Mouse (Mus musculus) gonadal fat pad, adult 2 months (tissue): ENCODE results near the gene Gm8369. TPM values are rescaled to one million over a fixed set of nuclear protein-coding genes. Genes with fewer than 3 reads are reported as not detected.
"Not testable (repeated sequence)": the region's sequence is repeated elsewhere in the genome, so short reads cannot be mapped to it uniquely, and the experiment has no call there.

Source experiments
- DNase-seq: peaks from one replicate; pipeline ENCODE4 v3.0.0-alpha.2; 2012; ENCODE audit warnings: low read depth
- polyA plus RNA-seq: library from polyadenylated mRNA; depleted of rRNA; stranded (reverse); fragments of >200 nt; gene quantifications from 2 replicates; pipeline ENCODE4 v1.2.3, GENCODE M21; 2012; rRNA removed

Gm8369 gene
- 0.18 and 0.34 TPM in 2 replicates for polyA plus RNA-seq

DNA sequence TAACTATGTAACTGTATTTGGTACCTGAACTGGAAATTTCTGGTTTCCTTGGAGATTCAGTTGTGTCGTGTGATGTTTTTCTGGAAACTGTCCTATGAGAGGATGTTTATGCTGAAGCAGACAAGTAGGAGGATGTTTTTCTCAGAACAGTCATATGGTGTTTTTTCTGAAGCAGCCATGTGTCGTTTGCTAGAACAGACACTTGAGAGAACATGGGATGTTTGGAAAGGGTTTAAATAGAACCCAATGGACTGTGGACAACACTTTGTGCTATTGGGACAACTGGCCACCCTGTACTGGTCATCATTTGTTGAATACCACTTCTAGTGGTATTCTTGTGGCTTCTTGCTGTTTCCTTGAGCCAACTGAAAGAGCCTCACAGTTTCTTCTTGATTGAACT lies at the start of gene Gm8369:
Gene Gm8369 (plus strand): TSS at position 193 of the 400 bp plus-strand sequence.
- DNase-seq, result no peak

DNA sequence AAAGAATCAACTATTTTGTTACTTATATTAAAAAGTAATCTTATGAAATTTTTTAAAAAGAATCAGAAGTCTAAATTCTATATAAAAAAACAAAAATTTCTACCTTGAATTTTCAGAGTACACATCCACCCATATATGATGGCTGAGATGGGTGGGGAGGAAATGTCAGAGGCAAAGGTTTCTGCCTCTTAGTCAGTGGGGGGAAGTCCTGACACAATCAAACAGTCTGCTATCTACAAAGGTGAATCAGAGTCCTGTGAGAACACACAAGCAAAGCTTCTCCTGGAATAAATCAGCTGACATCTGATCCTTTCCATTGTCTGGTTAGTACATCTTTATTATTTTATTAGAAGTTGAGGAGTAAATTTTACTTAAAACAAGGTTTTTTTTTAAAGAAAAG lies 42.4 kb upstream of the Gm8369 start, which contains the start of gene Ms4a4b:
Gene Ms4a4b (plus strand): TSS at position 216 of the 400 bp plus-strand sequence.
- no peak for DNase-seq

DNA sequence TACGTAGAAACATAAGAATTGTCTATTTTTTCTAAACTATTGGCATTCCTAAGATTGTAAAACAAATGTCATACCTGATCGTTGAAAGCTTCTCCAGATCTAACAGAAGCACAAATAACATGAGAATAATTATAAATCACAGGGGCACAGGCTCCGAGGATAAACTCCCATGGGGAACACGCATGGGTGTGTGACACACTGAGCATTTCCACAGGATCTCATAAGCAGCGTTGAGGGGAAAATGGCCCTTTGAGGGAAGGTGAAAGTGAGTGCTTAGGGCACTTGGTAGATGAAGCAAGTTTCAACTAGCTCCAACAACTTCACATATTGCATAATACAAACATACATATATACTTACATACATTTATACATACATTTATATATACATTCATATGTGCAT lies 41.8 kb upstream of the Gm8369 start:
- no peak for DNase-seq

DNA sequence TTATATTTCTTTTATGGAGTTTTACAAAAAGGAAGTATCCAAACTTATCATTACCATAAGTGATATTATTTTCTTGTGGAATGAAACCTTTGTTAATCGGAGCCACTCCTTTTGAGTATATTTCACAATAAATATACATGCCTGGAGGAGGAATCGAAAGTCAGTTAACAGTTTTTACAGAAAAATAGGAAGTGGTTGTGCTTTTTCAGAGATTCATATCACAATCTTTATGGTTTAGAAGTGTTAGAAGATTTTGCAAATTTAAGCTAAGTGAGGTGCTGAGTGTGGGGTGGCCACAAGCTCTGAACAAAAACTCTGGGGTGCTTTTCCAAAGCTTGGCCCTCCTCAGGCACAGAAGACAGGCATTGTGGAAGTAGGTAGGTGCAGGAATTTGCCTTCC lies 38.5 kb upstream of the Gm8369 start:
- DNase-seq, result no peak

DNA sequence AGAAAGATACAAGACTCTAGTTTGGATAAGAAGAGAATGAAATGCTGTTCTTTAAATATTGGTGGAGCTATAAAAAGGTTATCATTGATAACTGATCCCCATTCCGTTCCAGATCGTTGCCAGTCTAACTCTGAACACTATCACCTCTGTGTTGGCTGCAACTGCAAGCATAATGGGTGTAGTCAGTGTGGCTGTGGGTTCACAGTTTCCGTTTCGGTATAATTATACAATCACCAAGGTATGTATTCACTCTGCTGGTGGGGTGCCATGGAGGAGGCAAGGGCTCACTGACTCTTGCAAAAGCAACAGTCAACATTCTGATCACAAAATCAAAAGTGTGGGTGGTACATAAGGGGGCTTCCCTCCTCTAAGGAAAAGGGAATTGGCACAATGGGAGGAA lies 26.7 kb upstream of the Gm8369 start:
- DNase-seq, result not testable (repeated sequence)

DNA sequence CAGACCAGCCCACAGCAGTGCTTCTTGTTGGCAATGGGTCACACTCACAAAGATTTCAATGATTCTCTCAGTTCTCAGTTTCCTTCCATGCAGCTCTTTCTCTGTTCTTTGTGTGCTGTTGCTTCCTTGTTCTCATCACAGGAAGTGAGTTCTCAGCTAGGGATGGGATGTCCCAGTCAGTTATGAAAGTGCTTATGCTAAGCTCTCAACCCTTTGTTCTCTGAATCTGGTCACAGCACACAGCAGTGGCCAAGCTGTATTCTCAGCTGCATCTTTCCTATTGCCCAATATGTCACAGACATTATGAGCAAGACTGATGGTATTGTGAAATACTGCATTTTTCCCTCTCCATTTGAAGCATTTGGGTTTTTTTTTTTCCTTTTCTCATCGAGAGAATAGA lies 20.9 kb upstream of the Gm8369 start:
- not testable (repeated sequence) for DNase-seq

DNA sequence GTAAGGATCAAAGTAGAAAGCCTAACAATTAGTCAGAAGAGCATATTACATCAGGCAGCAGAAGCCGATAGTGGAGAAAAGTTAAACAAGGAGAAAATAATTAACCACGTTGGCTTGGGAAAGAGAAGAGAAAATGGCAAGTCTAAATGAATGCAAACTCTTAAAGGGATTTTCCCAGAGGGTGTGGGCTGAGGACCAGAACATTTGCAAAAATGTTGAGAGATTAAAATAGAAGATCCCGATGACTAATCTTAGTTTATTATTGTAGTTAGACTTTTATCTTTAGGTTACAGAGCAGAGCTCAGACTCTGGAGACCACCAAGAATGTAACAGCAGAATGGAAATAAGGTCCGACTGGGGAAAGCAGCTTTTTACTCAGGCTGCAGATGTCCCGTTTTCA lies 19.3 kb upstream of the Gm8369 start:
- no peak for DNase-seq

DNA sequence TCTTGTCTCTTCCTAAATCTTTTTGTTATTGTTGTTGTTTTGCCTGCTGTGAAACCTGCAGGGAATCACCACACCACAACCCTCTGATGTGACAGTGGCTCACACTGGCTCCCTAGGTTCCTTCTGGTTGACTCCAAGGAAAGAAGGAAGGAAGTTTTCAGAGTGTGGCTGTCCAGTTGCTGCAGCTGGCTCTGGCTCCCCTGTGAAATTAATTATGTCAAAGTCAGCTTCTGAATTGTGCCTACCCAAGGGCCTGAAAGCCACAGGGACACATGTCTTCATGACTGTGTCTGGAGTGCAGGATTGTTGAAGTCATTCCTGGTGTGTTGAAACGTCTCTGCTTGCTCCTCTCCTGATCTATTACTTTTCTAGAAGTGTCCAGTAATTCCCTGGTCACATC lies 17.4 kb upstream of the Gm8369 start:
- not testable (repeated sequence) for DNase-seq

DNA sequence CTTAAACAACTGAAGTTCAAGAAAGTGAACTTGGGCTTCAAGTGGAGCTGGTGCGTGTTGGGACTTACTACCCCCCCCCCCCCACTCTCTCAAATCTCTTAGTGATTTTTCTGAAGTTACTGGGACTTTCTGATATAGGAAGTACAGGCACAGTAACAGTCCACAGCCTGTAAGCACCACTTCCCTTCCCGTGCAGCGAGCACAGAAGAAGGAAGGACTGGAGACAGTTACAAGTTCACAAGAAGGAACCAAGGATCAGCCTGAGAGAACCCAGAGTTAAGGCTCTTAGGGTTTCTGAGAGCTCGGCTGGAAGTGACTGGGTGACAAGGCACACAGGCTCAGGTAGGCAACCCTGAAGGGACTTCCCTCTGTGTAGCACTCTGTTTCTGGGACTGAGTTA lies 16.5 kb upstream of the Gm8369 start, which contains the start of gene Ms4a6c:
Gene Ms4a6c (plus strand): TSS at position 152 of the 400 bp plus-strand sequence.
- not testable (repeated sequence) for DNase-seq

DNA sequence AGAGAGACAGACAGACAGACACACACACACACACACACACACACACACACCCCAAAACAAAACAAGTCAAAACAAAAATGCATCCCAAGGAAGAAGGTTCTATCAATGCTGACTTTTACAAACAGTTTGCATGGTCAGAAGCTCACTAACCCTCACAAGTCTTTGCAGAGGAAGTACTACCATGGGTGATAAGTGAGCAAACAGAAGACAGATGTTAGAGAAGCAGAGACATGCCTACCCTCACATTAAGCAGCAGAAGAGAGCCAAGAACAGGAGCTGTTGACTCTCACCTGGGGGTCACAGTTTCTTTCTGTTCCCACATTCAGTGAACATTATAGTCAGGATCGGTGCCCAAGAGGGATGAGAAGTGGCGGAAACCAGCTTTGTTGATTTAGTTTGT lies 6.0 kb upstream of the Gm8369 start:
- no peak for DNase-seq

DNA sequence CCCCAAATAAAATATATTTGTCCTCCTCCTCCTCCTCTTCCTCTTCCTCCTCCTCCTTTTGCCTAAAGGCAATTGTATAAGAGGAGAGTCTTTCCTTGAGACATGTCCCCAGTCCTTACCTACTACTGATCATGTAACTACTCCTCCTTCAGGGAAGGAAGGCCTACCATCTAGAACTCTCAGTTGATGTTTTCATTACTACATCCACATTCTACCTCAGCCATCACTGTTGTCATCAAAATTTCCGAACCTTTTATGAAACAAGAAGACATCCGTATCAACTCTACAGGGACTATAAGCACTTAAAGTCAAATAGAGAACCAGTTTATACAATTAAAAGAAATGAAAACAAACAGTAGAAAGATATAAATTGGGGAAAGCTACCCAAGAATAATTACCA lies 3.1 kb upstream of the Gm8369 start:
- DNase-seq, result no peak

DNA sequence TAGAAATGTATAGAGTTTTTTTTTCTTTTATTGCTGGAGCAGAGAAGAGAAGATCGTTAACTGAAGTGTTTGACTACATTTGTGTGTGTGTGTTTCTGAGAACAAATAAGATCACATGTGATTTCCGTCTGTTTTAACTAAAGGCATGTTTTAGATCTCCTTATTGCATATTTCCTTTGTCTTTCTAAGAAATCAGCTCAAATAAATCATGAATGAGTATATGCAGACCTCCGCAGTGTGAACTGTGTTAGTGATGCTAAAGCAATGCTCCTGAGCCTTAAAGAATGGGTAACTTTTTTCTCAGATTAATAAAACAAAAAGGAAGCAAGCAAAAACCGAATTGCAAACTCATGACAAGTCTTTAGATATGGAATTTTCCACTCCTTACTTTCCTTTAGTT lies 1.8 kb upstream of the Gm8369 start:
- no peak for DNase-seq

DNA sequence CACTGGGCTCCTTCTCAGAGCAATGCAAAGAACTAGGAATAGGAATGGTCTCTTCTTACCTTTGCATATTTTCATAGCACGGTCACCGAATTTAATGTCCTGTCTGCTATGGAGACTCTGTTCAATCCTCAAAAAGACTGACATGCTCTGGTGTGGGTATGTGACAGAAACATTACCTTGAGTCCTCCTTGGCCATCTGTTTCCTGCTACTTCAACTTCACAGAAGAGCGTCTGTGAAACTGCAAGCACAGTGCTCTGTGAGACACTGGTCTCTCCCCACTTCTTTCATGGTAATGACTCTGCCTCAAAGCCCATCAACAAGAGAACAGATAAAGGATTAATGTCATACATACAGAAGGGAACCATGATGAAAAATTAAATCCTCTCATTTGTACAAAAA lies 1.4 kb upstream of the Gm8369 start:
- DNase-seq, result no peak

DNA sequence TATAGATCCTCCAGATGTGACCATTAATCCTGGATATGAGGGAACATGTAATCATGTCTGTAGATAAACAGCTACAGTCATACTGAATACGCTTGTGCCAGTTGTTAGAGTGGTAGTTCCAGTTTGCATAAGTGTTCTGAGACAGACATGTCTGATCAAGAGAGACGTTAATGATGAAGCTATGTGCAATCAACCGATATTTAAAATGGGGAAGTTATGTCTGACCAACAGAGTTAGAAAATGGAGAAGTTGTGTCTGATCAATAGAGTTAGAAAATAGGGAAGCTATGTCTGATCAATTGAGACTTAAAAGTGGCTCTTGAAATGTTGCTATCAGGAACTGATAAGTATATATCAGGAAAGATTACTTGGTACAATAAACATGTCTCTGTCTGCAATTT lies 472 bp upstream of the Gm8369 start:
- DNase-seq, result no peak

DNA sequence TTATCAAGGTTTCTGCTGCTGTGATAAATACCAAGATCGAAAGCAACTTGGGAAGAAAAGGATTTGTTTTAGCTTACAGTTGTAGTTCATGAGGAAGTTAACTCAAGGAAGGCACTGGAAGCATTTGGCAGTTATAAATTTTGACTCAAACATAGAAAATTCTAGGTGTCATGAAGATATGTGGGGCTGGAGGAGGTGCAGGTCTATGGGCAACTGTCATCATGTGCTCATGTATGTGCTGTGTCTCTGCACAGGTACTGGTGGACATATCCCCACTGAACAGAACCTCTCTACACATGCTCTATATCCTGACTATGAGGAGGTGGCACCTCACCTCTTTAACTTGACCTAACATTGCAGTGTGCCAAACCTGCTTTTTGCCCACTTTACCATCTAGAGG lies 861 bp downstream of the Gm8369 start:
- DNase-seq, result no peak

DNA sequence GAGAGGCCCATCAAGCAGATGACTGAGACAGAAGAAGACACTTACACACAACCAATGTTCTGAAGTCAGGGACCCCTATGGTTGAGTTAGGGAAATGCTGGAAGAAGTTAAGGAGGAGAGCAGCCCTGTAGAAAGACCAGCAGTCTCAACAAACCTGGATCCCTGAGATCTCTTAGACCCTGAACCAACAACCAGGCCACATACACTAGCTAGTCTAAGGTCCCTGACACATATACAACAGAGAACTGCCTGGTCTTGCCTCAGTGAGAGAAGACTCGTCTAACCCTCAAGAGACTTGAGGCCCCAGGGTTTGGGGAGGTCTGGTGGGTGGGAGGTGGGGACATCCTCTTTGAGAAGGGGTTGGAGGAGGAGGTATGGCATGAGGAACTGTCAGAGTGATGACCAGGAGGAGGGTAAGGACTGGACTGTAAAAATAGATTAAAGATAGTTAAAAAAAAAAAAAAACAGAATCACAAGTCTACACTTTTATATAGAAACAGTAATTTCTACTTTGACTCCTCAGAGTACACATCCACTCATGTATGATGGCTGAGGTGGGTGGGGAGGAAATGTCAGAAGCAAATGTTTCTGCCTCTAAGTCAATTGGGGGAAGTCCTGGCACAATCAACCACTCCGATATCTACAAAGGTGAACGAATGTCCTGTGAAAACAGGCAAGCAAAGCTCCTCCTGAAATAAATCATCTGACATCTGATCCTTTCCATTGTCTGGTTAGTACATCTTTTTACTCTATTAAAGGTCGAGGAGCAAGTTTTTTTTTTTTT lies 5.9 kb downstream of the Gm8369 start:
- no peak for DNase-seq

DNA sequence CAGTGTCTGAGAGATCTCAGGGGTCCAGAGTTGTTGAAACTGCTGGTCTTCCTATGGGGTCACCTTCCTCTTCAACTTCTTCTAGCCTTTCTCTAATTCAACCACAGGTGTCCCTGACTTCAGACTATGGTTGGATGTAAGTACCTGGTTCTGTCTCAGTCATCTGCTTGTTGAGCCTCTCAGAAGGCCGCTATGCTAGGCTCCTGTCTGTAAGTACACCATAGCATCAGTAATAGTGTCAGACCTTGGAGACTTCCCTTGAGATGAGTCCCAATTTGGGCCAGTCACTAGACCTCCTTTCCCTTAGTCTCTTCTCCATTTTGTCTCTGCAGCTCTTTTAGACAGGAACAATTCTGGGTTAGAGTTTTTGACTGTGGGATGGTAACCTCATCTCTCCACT lies 6.9 kb downstream of the Gm8369 start:
- DNase-seq, result no peak

DNA sequence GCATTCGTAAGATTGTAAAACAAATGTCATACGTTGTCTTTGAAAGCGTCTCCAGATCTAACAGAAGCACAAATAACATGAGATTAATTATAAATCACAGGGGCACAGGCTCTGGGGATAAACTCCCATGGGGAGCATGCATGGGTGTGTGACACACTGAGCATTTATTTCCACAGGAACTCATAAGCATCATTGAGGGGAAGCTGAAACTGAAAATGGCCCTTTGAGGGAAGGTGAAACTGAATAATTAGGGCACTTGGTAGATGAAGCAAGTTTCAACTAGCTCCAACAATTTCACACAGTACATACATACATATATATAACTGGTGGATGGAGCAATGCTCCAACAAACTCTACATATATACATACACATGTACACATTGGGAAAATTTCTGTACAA lies 8.8 kb downstream of the Gm8369 start:
- no peak for DNase-seq

DNA sequence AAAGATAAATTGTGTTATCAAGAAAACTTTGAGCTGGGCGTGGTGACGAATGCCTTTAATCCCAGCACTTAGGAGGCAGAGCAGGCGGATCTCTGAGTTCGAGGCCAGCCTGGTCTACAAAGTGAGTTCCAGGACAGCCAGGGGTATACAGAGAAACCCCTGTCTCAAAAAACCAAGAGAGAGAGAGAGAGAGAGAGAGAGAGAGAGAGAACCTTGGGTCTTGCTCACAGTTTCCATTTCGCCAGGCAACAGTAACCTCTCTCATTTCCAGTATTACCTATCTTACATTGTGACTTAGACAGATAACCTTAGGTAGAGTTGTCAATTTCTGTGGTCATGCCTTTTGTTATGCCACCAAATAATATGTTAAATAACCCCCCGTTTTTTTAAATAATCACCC lies 10.6 kb downstream of the Gm8369 start:
- no peak for DNase-seq

DNA sequence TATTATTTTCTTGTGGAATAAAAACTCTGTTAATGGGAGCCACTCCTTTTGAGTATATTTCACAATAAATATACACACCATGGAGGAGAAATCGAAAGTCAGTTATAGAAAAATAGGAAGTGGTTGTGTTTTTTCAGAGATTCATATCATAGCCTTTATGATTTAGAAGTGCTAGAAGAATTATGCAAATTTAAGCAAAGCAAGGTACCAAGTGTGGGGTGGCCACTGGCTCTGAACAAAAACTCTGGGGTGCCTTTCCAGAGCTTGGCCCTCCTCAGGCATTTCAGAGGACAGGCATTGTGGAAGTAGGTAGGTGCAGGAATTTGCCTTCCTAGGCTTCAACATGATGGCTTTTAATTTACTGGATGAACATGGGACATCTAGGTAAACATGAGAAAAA lies 11.6 kb downstream of the Gm8369 start:
- not testable (repeated sequence) for DNase-seq

DNA sequence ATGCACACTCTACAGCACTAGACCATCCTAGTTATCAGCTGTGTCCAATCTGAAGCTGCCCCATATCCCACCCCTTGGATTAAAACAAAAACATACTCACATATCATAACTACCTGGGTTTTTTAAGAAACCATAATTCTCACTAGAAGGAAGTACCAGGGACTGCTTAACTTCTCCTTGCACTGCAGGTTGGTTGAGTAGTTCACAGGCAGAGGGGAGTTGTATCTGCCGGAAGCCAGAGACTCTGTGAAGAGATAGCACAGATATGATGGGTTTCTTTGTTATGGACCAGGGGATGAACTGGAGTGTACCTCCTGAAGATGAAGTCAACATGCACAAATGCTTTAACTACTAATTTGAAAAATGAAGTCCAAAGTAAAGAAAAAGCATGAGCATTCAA lies 15.1 kb downstream of the Gm8369 start:
- no peak for DNase-seq

DNA sequence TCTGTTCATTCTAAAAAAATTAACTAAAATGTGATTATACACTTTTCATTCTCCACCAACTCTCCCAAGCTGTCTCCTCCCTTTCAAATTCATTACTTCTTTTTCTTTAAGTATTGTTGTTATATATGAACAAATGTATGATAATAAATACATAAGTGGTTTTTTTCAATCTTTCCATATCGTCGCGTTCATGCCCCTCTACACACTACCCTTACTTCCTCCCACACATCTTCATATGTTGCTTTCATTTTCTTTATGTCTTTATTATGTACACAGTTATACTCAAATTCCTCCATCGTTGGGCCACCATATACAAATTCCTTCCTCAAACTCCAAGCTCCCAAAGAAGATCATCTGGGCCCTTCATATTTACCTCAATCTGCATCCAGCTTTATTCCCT lies 15.6 kb downstream of the Gm8369 start:
- no peak for DNase-seq

DNA sequence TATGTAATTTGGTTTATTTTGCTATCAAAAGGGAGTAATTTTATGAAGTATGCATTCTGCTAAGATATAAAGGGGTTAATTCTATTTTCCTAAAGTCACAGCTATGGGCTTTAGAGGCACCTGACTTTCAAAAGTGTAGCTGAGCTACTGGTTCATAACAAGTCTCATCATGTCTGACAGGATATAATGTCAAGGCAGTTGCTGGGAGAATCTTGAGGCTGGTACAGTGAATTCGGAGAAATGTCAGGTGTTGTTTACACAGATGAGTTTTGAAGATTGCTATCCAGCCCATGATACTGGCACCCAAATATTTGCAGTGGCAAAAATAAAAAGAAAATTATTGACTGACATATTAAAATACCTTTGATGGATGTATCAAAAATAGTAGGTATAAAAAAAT lies 19.1 kb downstream of the Gm8369 start:
- DNase-seq, result no peak

DNA sequence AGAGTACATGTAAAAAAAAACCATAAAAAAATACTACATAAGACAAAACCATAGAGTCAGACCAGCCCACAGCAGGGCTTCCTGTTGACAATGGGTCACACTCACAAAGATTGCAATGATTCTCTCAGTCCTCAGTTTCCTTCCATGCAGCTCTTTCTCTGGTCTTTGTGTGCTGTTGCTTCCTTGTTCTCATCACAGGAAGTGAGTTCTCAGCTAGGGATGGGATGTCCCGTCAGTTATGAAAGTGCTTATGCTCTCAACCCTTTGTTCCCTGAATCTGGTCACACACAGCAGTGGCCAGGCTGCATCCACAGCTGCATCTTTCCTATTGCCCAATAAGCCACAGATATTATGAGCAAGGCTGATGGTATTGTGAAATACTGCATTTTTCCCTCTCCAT lies 27.7 kb downstream of the Gm8369 start:
- no peak for DNase-seq
